ENCODE assay signal across 8 mouse cellular contexts in the genomic region with DNA sequence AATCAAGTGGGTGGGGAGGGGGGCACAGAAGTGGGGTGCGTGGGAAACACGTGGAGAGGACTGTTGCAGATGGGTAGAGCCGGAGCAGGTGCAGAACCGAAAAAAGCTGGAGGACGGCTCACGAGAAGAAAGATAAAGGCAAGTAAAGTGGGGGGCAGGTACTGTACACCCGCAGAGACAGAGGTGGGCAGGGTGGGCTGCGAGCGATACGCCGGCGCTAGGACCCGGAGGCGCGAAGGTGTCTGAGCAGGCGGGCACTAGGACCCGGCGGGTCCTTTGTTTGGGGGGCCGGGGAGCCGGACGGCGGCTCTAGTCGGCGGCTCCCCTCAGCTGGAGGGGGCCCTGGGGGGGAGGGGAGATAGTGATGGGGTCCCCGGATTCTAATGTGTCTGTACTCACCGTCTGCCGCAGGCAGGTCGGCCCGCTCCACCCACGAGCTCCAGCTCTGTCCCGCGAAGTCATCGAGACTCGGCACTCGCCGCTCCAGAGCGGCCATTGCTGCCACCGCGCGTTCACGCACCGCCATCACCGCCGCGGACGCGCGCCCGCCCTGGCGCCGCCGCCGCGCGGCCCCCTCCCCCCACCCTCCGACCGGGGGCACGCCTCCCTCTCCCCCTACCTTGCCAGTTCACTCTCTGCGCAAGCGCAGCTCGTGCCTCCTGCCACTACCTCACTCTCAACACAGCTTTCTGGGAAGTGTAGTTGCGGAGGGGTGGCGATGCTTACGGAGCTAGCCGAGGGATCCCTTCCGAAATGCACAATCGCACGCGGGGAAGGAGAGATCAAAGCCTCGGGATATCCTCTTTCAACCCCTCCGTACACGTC. TPM values are rescaled to one million over a fixed set of nuclear protein-coding genes. Genes with fewer than 3 reads are reported as not detected.
DNase-seq lines count a peak whose midpoint lies in the region; ATAC-seq lines count a peak whose summit lies in the region.

No protein-coding gene starts in this region.

- H3K4me3 ChIP-seq in heart, embryonic 10.5 days = peak overlapping the region; percentile 77
- peak overlapping the region; percentile 63 for H3K4me3 ChIP-seq in kidney, embryonic 15.5 days (replicated peaks)

- DNase-seq in B cell, adult 2 months = peak; percentile 87 to 88
- DNase-seq in brain, adult 2 months (ENCODE audit: low read depth, low spot score) = peak; percentile 99
- peak; percentile 98 for DNase-seq in heart, embryonic 10.5 days (ENCODE audit: low spot score)
- DNase-seq in liver = peak; percentile 93
- peak; percentile 86 to 92 for DNase-seq in spleen, postnatal 4 days (ENCODE audit: low spot score in 2 of 2)

- H3K9ac ChIP-seq in kidney, embryonic 15.5 days = peak overlapping the region; percentile 71

- 0 out of 2 replicates have a peak, but pooled peaks cover 14% of the 10 kb centered on the region for H3K27me3 ChIP-seq in heart, embryonic 10.5 days (ENCODE audit: insufficient read depth, poor library complexity, severe bottlenecking)
- H3K27me3 ChIP-seq in kidney, embryonic 15.5 days = no peaks in the 10 kb centered on the region; the same call in 1 of the 2 replicates

- under 1% methylated on average over 72 of the region's 72 CpGs for WGBS in heart, embryonic 10.5 days
- under 1% methylated on average over 66 of the region's 72 CpGs for WGBS in kidney, embryonic 15.5 days

- no peaks in the 10 kb centered on the region for H3K9me3 ChIP-seq in heart, embryonic 10.5 days
- no peaks in the 10 kb centered on the region for H3K9me3 ChIP-seq in kidney, embryonic 15.5 days (replicated peaks)

- peak overlapping the region; percentile 97 for H3K27ac ChIP-seq in heart, embryonic 10.5 days
- peak overlapping the region; percentile 91 for H3K27ac ChIP-seq in kidney, embryonic 15.5 days

- peaks cover 33% of the 10 kb centered on the region for H3K36me3 ChIP-seq in heart, embryonic 10.5 days
- peaks cover 31% of the 10 kb centered on the region for H3K36me3 ChIP-seq in kidney, embryonic 15.5 days

- H3K4me1 ChIP-seq in heart, embryonic 10.5 days = peaks cover 26% of the 10 kb centered on the region
- peaks cover 31% of the 10 kb centered on the region for H3K4me1 ChIP-seq in kidney, embryonic 15.5 days

- peak; percentile 77 for ATAC-seq in erythroblast, adult 5-6 weeks (replicated peaks; ENCODE audit: low FRiP score, poor library complexity, severe bottlenecking)
- peak; percentile 96 for ATAC-seq in kidney, embryonic 15.5 days (replicated peaks; ENCODE audit: low FRiP score)
- peak; percentile 92 for ATAC-seq in monocyte, adult 5-6 weeks (replicated peaks; ENCODE audit: insufficient number of reproducible peaks, low FRiP score, low TSS enrichment, poor library complexity, severe bottlenecking)

- peak overlapping the region; percentile 86 for H3K4me2 ChIP-seq in kidney, embryonic 15.5 days

RNA-seq across cellular contexts. Expression of a gene that starts 0.6 kb away (rescaled TPM):
- total RNA-seq in erythroblast, adult 5-6 weeks (2015; ENCODE audit: low replicate concordance) = 0.58 and 0.84 TPM in 2 replicates
- 0.56 and 1.4 TPM in 2 replicates for total RNA-seq in erythroblast, adult 5-6 weeks (2017; ENCODE audit: low replicate concordance)
- polyA plus RNA-seq in heart, embryonic 10.5 days (2016; fragmentation: Nextera tagmentation; extraction: Ambion mirVana) = 9.2 and 11.7 TPM in 2 replicates
- 18.1 and 20.3 TPM in 2 replicates for polyA plus RNA-seq in kidney, embryonic 15.5 days (2015; fragmentation: Nextera tagmentation; extraction: Ambion mirVana)
- 4.0 to 7.1 TPM (median 6.8 TPM) in 3 replicates for total RNA-seq in monocyte, adult 5-6 weeks (2017)

RNA-seq across cellular contexts. Expression of a gene that starts 9.1 kb away (rescaled TPM):
- total RNA-seq in erythroblast, adult 5-6 weeks (2015; ENCODE audit: low replicate concordance) = 0.63 and 1.3 TPM in 2 replicates
- total RNA-seq in erythroblast, adult 5-6 weeks (2017; ENCODE audit: low replicate concordance) = 1.1 and 1.7 TPM in 2 replicates
- 3.1 and 3.9 TPM in 2 replicates for polyA plus RNA-seq in heart, embryonic 10.5 days (2016; fragmentation: Nextera tagmentation; extraction: Ambion mirVana)
- polyA plus RNA-seq in kidney, embryonic 15.5 days (2015; fragmentation: Nextera tagmentation; extraction: Ambion mirVana) = 3.8 TPM in 2 replicates
- 13.0 to 22.3 TPM (median 15.0 TPM) in 3 replicates for total RNA-seq in monocyte, adult 5-6 weeks (2017)

RNA-seq across cellular contexts. Expression of a gene that starts 16.3 kb away (rescaled TPM):
- total RNA-seq in erythroblast, adult 5-6 weeks (2015; ENCODE audit: low replicate concordance) = not detected in 2 replicates
- total RNA-seq in erythroblast, adult 5-6 weeks (2017; ENCODE audit: low replicate concordance) = not detected in 2 replicates
- 0.39 and 1.0 TPM in 2 replicates for polyA plus RNA-seq in heart, embryonic 10.5 days (2016; fragmentation: Nextera tagmentation; extraction: Ambion mirVana)
- polyA plus RNA-seq in kidney, embryonic 15.5 days (2015; fragmentation: Nextera tagmentation; extraction: Ambion mirVana) = 4.4 and 4.9 TPM in 2 replicates
- total RNA-seq in monocyte, adult 5-6 weeks (2017) = not detected in 3 replicates

RNA-seq across cellular contexts. Expression of a gene that starts 24.0 kb away (rescaled TPM):
- not detected in 2 replicates for total RNA-seq in erythroblast, adult 5-6 weeks (2015; ENCODE audit: low replicate concordance)
- 0.77 TPM in 1 of 2 replicates, not detected in the other for total RNA-seq in erythroblast, adult 5-6 weeks (2017; ENCODE audit: low replicate concordance)
- polyA plus RNA-seq in heart, embryonic 10.5 days (2016; fragmentation: Nextera tagmentation; extraction: Ambion mirVana) = 1.4 and 3.3 TPM in 2 replicates
- polyA plus RNA-seq in kidney, embryonic 15.5 days (2015; fragmentation: Nextera tagmentation; extraction: Ambion mirVana) = 4.6 and 6.3 TPM in 2 replicates
- total RNA-seq in monocyte, adult 5-6 weeks (2017) = 3.7 to 6.2 TPM (median 4.2 TPM) in 3 replicates

RNA-seq across cellular contexts. Expression of a gene that starts 46.6 kb away (rescaled TPM):
- 39.8 and 54.5 TPM in 2 replicates for total RNA-seq in erythroblast, adult 5-6 weeks (2015; ENCODE audit: low replicate concordance)
- total RNA-seq in erythroblast, adult 5-6 weeks (2017; ENCODE audit: low replicate concordance) = 49.6 and 55.6 TPM in 2 replicates
- 280 and 324 TPM in 2 replicates for polyA plus RNA-seq in heart, embryonic 10.5 days (2016; fragmentation: Nextera tagmentation; extraction: Ambion mirVana)
- polyA plus RNA-seq in kidney, embryonic 15.5 days (2015; fragmentation: Nextera tagmentation; extraction: Ambion mirVana) = 296 and 312 TPM in 2 replicates
- 137 to 139 TPM (median 138 TPM) in 3 replicates for total RNA-seq in monocyte, adult 5-6 weeks (2017)

Comparison
In these comparisons a context has a peak if more than half of its experiments do, and no peak if none do; other contexts are left out.
1. Peak in every context shown above with its lines: DNase-seq, ATAC-seq, H3K4me3 ChIP-seq and H3K27ac ChIP-seq.